Mouse (Mus musculus) NIH3T3 (cell line): Measurements from ENCODE around the gene Frmd4a.

Experiments
- DNase-seq: peaks from one replicate; pipeline ENCODE4 v3.0.0-alpha.2; 2012; ENCODE audit warnings: low read depth

The Frmd4a gene

GRCm38 (mm10) chr2:4490845-4491244 is 473.3 kb downstream of the Frmd4a start:
- DNase-seq, result no peak

- peak; percentile 92 for DNase-seq
Observed at GRCm38 (mm10) chr2:4492485-4493481, 475.3 kb downstream of the Frmd4a start.

GRCm38 (mm10) chr2:4494478-4494877 is 477.0 kb downstream of the Frmd4a start:
- DNase-seq, result no peak

GRCm38 (mm10) chr2:4499257-4499656 is 481.7 kb downstream of the Frmd4a start:
- peak; percentile 87 for DNase-seq

- DNase-seq, result no peak
Observed at GRCm38 (mm10) chr2:4499916-4500315, 482.4 kb downstream of the Frmd4a start.

- peak; percentile 46 for DNase-seq
Observed at GRCm38 (mm10) chr2:4501257-4502027, 483.9 kb downstream of the Frmd4a start.

GRCm38 (mm10) chr2:4504413-4504812 is 486.9 kb downstream of the Frmd4a start:
- DNase-seq, result no peak

GRCm38 (mm10) chr2:4505695-4506094 is 488.2 kb downstream of the Frmd4a start:
- DNase-seq, result no peak

GRCm38 (mm10) chr2:4506659-4507058 is 489.1 kb downstream of the Frmd4a start:
- peak; percentile 25 for DNase-seq

- no peak for DNase-seq
Observed at GRCm38 (mm10) chr2:4507887-4508615, 490.5 kb downstream of the Frmd4a start.

- no peak for DNase-seq
Observed at GRCm38 (mm10) chr2:4508959-4509615, 491.6 kb downstream of the Frmd4a start.

GRCm38 (mm10) chr2:4509739-4510138 is 492.2 kb downstream of the Frmd4a start:
- no peak for DNase-seq

GRCm38 (mm10) chr2:4510208-4511079 is 492.9 kb downstream of the Frmd4a start:
- peak; percentile 42 for DNase-seq

- DNase-seq, result no peak
Observed at GRCm38 (mm10) chr2:4511080-4511386, 493.5 kb downstream of the Frmd4a start.

GRCm38 (mm10) chr2:4512607-4513006 is 495.1 kb downstream of the Frmd4a start:
- no peak for DNase-seq

GRCm38 (mm10) chr2:4515910-4516309 is 498.4 kb downstream of the Frmd4a start:
- DNase-seq, result no peak

- DNase-seq, result peak; percentile 58
Observed at GRCm38 (mm10) chr2:4516819-4517552, 499.5 kb downstream of the Frmd4a start.

GRCm38 (mm10) chr2:4517553-4518125 is 500.1 kb downstream of the Frmd4a start:
- no peak for DNase-seq

GRCm38 (mm10) chr2:4518549-4518948 is 501.0 kb downstream of the Frmd4a start:
- DNase-seq, result no peak
